Mouse (Mus musculus) right cerebral cortex, postnatal 25 days (tissue): Measurements from ENCODE around the gene Rnf31.

Experiments
- DNase-seq: peaks from one replicate; pipeline ENCODE4 v3.0.0; 2022

Rnf31 gene

GRCm38 (mm10) chr14:55591331-55591891, at the start of gene Rnf31:
Rnf31 (plus strand) TSS chr14:55591708.
- DNase-seq: peak; percentile 92

- DNase-seq: no peak
Observed at GRCm38 (mm10) chr14:55542268-55542667, 49.2 kb upstream of the Rnf31 start.

GRCm38 (mm10) chr14:55544334-55544733, 47.2 kb upstream of the Rnf31 start:
- DNase-seq: no peak

- DNase-seq: no peak
Observed at GRCm38 (mm10) chr14:55550191-55550590, 41.3 kb upstream of the Rnf31 start.

GRCm38 (mm10) chr14:55551347-55551746, 40.2 kb upstream of the Rnf31 start:
- DNase-seq: no peak

- no peak for DNase-seq
Observed at GRCm38 (mm10) chr14:55551794-55552193, 39.7 kb upstream of the Rnf31 start.

GRCm38 (mm10) chr14:55554635-55555034, 36.9 kb upstream of the Rnf31 start:
- no peak for DNase-seq

GRCm38 (mm10) chr14:55555788-55556187, 35.7 kb upstream of the Rnf31 start:
- DNase-seq: no peak

- DNase-seq: peak; percentile 50
Observed at GRCm38 (mm10) chr14:55557003-55557402, 34.5 kb upstream of the Rnf31 start.

GRCm38 (mm10) chr14:55557587-55557986, 33.9 kb upstream of the Rnf31 start:
- no peak for DNase-seq

- no peak for DNase-seq
Observed at GRCm38 (mm10) chr14:55558740-55559448, 32.6 kb upstream of the Rnf31 start.

- DNase-seq: peak; percentile 87
Observed at GRCm38 (mm10) chr14:55559799-55560201, 31.7 kb upstream of the Rnf31 start, which contains the start of gene Dcaf11. Dcaf11 (plus strand) TSS chr14:55560006.

GRCm38 (mm10) chr14:55560202-55561073, 31.1 kb upstream of the Rnf31 start, which contains the start of gene A730061H03Rik:
A730061H03Rik (minus strand) TSS chr14:55560406.
- DNase-seq: peak; percentile 98

- no peak for DNase-seq
Observed at GRCm38 (mm10) chr14:55561860-55562259, 29.6 kb upstream of the Rnf31 start.

- no peak for DNase-seq
Observed at GRCm38 (mm10) chr14:55563249-55563648, 28.3 kb upstream of the Rnf31 start.

- no peak for DNase-seq
Observed at GRCm38 (mm10) chr14:55565748-55566147, 25.8 kb upstream of the Rnf31 start.

GRCm38 (mm10) chr14:55567496-55567895, 24.0 kb upstream of the Rnf31 start:
- no peak for DNase-seq

GRCm38 (mm10) chr14:55570588-55570987, 20.9 kb upstream of the Rnf31 start:
- no peak for DNase-seq

GRCm38 (mm10) chr14:55571760-55572159, 19.7 kb upstream of the Rnf31 start:
- DNase-seq: no peak

- no peak for DNase-seq
Observed at GRCm38 (mm10) chr14:55575302-55575701, 16.2 kb upstream of the Rnf31 start, which contains the start of gene Fitm1. Fitm1 (plus strand) TSS chr14:55575617.

GRCm38 (mm10) chr14:55575711-55576110, 15.8 kb upstream of the Rnf31 start:
- no peak for DNase-seq

GRCm38 (mm10) chr14:55576376-55576775, 15.1 kb upstream of the Rnf31 start:
- no peak for DNase-seq
